Mouse (Mus musculus) embryo, embryonic 10 days (tissue): ENCODE results near the gene S100a8.

Source experiments
- DNase-seq: peaks from one replicate; pipeline ENCODE4 v3.0.0-alpha.2; 2015; ENCODE audit warnings: low spot score

Gene S100a8

GRCm38 (mm10) chr3:90668846-90669245 lies at the start of gene S100a8:
Gene S100a8, plus strand, starts transcription at chr3:90668978.
- DNase-seq: no peak

- no peak for DNase-seq
Measured at GRCm38 (mm10) chr3:90621552-90621951, 47.2 kb upstream of the S100a8 start.

GRCm38 (mm10) chr3:90623435-90624071 lies 45.2 kb upstream of the S100a8 start:
- peak; percentile 46 for DNase-seq

- DNase-seq: no peak
Measured at GRCm38 (mm10) chr3:90625496-90625895, 43.3 kb upstream of the S100a8 start.

GRCm38 (mm10) chr3:90626266-90627021 lies 42.3 kb upstream of the S100a8 start:
- DNase-seq: no peak

- no peak for DNase-seq
Measured at GRCm38 (mm10) chr3:90627366-90627765, 41.4 kb upstream of the S100a8 start.

GRCm38 (mm10) chr3:90627807-90628206 lies 41.0 kb upstream of the S100a8 start:
- DNase-seq: peak; percentile 36

- no peak for DNase-seq
Measured at GRCm38 (mm10) chr3:90629298-90629697, 39.5 kb upstream of the S100a8 start.

- DNase-seq: no peak
Measured at GRCm38 (mm10) chr3:90631984-90632383, 36.8 kb upstream of the S100a8 start.

- no peak for DNase-seq
Measured at GRCm38 (mm10) chr3:90638511-90639275, 30.1 kb upstream of the S100a8 start.

- DNase-seq: peak; percentile 38
Measured at GRCm38 (mm10) chr3:90639511-90640154, 29.1 kb upstream of the S100a8 start.

- DNase-seq: no peak
Measured at GRCm38 (mm10) chr3:90640981-90641380, 27.8 kb upstream of the S100a8 start.

- peak; percentile 49 for DNase-seq
Measured at GRCm38 (mm10) chr3:90644220-90644619, 24.6 kb upstream of the S100a8 start.

GRCm38 (mm10) chr3:90647291-90647690 lies 21.5 kb upstream of the S100a8 start:
- DNase-seq: no peak

GRCm38 (mm10) chr3:90648981-90649380 lies 19.8 kb upstream of the S100a8 start:
- DNase-seq: no peak

- DNase-seq: no peak
Measured at GRCm38 (mm10) chr3:90649832-90650231, 18.9 kb upstream of the S100a8 start.

GRCm38 (mm10) chr3:90652878-90653508 lies 15.8 kb upstream of the S100a8 start:
- peak; percentile 91 for DNase-seq

- no peak for DNase-seq
Measured at GRCm38 (mm10) chr3:90653717-90654116, 15.1 kb upstream of the S100a8 start, which contains the start of gene S100a7a. Gene S100a7a, plus strand, starts transcription at chr3:90654017.

GRCm38 (mm10) chr3:90657405-90657804 lies 11.4 kb upstream of the S100a8 start:
- no peak for DNase-seq

GRCm38 (mm10) chr3:90659364-90660044 lies 9.3 kb upstream of the S100a8 start:
- no peak for DNase-seq

- peak; percentile 49 for DNase-seq
Measured at GRCm38 (mm10) chr3:90664219-90664618, 4.6 kb upstream of the S100a8 start.
